Mouse (Mus musculus): ENCODE results near the gene Upf2.

DNA sequence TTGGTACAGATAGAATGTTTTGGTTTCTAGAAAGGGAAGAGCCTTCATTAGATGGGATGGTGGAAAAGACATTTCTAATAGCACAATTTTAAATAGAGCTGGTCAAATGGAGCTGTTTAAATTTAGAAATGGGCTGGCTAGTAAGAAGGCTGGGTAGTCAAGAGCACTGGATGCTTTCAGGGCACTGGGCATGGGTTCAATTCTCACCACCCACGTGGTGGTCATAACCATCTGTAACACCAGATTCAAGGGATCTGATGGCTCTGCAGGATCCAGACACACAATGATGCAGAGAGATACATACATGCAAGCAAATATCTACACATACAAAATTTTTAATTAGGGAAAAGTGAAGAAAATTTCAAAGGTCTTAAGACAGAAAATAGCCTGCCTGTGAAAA, 91.4 kb downstream of the Upf2 start:
- TF ChIP-seq POLR2A (IDR thresholded peaks at IDR 0.05; ENCODE audit: borderline replicate concordance, extremely low read depth, low read depth, low read length), result no peak
- TF ChIP-seq CTCF (IDR thresholded peaks at IDR 0.05; ENCODE audit: insufficient read depth, low read length), result no peak

All from lung, adult 2 months (tissue).